Mouse (Mus musculus): ENCODE data around the gene Gm10715. TPM values are rescaled to one million over a fixed set of nuclear protein-coding genes. Genes with fewer than 3 reads are reported as not detected.
"Not testable (repeated sequence)": the region's sequence is repeated elsewhere in the genome, so short reads cannot be mapped to it uniquely, and the experiment has no call there.

The Gm10715 gene
- polyA plus RNA-seq, 1 experiment from 2014 or later = not detected

- WGBS = 67% methylated on average over 4 of the region's 4 CpGs
- not testable (repeated sequence) for H3K4me2 ChIP-seq (ENCODE audit: low read length); H3K27ac ChIP-seq (ENCODE audit: low read length); H3K36me3 ChIP-seq (ENCODE audit: control insufficient read depth, insufficient read depth); H3K9ac ChIP-seq (replicated peaks; ENCODE audit: low read depth, low read length); H3K27me3 ChIP-seq (replicated peaks; ENCODE audit: control insufficient read depth, insufficient read depth, low read length); H3K4me1 ChIP-seq (replicated peaks; ENCODE audit: control insufficient read depth, insufficient read depth, low read length); H3K4me3 ChIP-seq (replicated peaks; ENCODE audit: low read length); H3K9me3 ChIP-seq (ENCODE audit: control insufficient read depth, low read length); ATAC-seq
Observed at GRCm38 (mm10) chr9:3038161-3038560, 1.5 kb downstream of the Gm10715 start.

Small RNA genes lying within 50 kb of the gene (microRNA-seq; reads per million reads assigned to microRNA genes)
- not detected for gene Mir101c

Other genes starting within 250 kb of the Gm10715 start
- not detected in 2 replicates for gene Gm10722, start 36.0 kb upstream of the Gm10715 start, polyA plus RNA-seq (2015; fragmentation: Nextera tagmentation; extraction: Ambion mirVana)
- not detected in 2 replicates for gene Gm11168, start 33.5 kb upstream of the Gm10715 start, polyA plus RNA-seq (2015; fragmentation: Nextera tagmentation; extraction: Ambion mirVana)
- not detected in 2 replicates for gene Gm10721, start 23.7 kb upstream of the Gm10715 start, polyA plus RNA-seq (2015; fragmentation: Nextera tagmentation; extraction: Ambion mirVana)
- gene Gm10720, start 21.2 kb upstream of the Gm10715 start, polyA plus RNA-seq (2015; fragmentation: Nextera tagmentation; extraction: Ambion mirVana) = not detected in 2 replicates
- gene Gm10719, start 19.5 kb upstream of the Gm10715 start, polyA plus RNA-seq (2015; fragmentation: Nextera tagmentation; extraction: Ambion mirVana) = not detected in 2 replicates
- not detected in 2 replicates for gene Gm10718, start 13.3 kb upstream of the Gm10715 start, polyA plus RNA-seq (2015; fragmentation: Nextera tagmentation; extraction: Ambion mirVana)
- not detected in 2 replicates for gene Gm10717, start 11.5 kb upstream of the Gm10715 start, polyA plus RNA-seq (2015; fragmentation: Nextera tagmentation; extraction: Ambion mirVana)
- gene Gm17535, start 2.3 kb upstream of the Gm10715 start, polyA plus RNA-seq (2015; fragmentation: Nextera tagmentation; extraction: Ambion mirVana) = not detected in 2 replicates